Mouse (Mus musculus): Measurements from ENCODE around the gene Muc13. TPM values are rescaled to one million over a fixed set of nuclear protein-coding genes. Genes with fewer than 3 reads are reported as not detected.

Muc13 gene
- 5.2 and 5.5 TPM in 2 replicates for polyA plus RNA-seq (2016; fragmentation: Nextera tagmentation; extraction: Ambion mirVana)

DNA sequence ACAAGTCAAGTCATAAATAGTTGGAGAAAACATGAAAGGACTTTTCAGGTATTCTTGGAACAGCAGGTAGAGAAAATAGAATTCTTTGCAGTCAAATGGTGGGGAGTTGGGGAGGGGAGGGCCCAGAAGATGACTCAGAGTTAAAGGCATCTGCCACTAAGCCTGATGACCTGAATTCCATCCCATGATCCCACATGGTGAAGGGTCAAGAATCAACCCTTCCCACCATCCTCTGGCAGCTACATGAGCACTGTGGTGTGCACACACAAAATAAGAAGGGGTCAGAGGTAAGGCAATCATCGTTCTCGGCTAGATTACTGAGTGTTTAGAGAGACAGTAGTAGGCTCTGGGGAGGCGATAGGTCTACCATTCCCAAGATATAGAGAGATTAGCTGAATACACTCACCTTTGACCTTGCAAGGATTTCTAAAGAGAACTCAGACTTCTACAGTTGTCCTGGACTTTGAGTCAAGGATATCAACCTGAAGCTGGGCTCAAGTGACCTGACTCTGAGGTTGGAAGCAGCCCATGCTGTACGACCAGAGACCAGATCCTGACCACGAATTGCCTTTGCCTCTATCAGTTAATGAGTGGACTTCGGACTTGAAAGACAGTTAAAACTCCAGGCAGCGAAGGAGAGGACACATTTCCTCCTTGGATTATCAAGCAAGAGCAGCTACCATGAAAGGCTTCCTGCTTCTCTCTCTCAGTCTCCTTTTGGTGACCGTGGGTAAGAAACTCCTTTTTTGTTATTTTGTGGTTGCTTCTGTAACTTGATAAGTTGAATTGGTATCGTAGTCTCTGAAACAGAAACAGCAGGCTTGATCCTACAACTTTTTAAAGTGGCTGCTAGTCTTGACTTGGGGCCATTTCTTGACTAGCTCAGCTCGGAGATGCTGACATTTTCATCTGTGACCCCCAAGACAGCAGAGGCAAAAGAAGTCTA is at the start of gene Muc13:
TSS of gene Muc13 (plus strand) at position 192 of the 946 bp plus-strand sequence.
- Histone ChIP-seq H3K4me2 (peak within 1 kb of the TSS; percentile 10), H3K9ac (no peak within 1 kb of the TSS), H3K4me1 (peaks cover 22% of the 10 kb centered on the region), H3K36me3 (no peaks in the 10 kb centered on the region), H3K9me3 (replicated peaks) (no peaks in the 10 kb centered on the region), H3K27ac (peak within 1 kb of the TSS; percentile 16), H3K27me3 (replicated peaks) (no peaks in the 10 kb centered on the region), H3K4me3 (no peak within 1 kb of the TSS)
- no peak for ATAC-seq
- 22% methylated on average over 10 of the region's 10 CpGs for WGBS (ENCODE audit: insufficient replicate concordance)

DNA sequence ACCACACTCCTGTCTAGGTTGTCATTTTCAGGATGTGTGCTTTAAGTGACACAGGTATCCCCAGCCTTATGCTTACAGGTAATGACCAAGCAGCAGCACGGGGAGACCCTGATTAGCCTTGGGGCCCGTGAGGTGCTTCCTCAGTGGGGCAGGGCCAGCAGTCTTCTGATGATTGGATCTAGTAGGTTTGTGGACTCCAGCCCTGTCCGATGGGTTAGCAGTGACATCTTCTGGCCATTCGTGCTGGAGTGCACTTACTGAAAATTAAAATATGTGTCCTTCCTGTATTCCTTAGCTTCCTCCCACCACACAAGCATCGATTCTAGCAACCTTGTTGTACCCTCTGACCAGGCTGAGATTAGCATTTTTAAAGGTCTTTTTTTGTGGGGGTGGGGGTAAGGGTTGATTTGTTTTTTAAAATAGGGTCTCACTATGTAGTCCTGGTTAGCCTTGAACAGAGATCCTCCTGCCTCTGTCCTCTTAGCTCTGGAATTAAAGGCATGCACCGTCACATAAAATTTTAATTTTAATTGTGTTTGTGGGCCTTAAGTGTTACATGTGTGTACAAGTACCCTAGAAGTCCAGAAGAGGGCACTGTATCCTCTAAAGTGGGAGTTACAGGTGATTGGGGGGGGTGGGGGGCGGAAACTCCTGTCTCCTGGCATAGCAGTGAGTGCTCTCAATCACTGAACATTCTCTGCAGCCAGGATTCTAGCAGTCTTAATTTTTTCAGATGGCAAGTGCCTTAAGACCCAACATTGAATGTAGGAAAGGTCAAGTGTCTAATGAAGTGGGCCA is 49.0 kb upstream of the Muc13 start:
- 0 out of 2 replicates have a peak, but pooled peaks cover 5% of the 10 kb centered on the region for H3K4me1 ChIP-seq
- WGBS (ENCODE audit: insufficient replicate concordance), result 37% methylated on average over 7 of the region's 7 CpGs
- H3K9me3 ChIP-seq (replicated peaks), result no peaks in the 10 kb centered on the region
- H3K4me3 ChIP-seq, result no peak overlapping the region
- no peaks in the 10 kb centered on the region for H3K27me3 ChIP-seq (replicated peaks)
- no peak overlapping the region for H3K9ac ChIP-seq
- H3K4me2 ChIP-seq, result no peak overlapping the region
- H3K36me3 ChIP-seq, result peaks cover 24% of the 10 kb centered on the region; the same call in 1 of the 2 replicates
- H3K27ac ChIP-seq, result no peak overlapping the region
- no peak for ATAC-seq

DNA sequence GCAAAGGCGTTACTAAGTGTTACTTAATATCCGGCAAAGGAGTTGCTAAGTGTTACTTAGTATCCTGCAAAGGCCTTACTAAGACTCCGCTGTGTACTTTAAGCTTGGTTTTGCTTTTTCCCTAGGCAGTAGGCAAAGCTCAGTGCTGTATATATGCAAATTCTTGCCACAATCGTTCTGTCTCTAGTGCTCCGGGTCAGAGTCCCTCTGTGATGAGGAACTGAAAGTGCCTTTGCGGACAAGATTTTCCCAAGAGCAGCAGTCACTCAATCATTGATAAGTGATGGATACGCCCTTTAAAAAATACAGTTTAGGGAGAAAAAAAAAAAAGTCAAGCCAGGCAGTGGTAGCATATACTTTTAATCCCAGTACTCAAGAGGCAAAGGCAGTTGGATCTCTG is 48.4 kb upstream of the Muc13 start:
- H3K27ac ChIP-seq, result no peak overlapping the region
- H3K36me3 ChIP-seq, result peaks cover 24% of the 10 kb centered on the region; the same call in 1 of the 2 replicates
- no peaks in the 10 kb centered on the region for H3K27me3 ChIP-seq (replicated peaks)
- no peak for ATAC-seq
- H3K9me3 ChIP-seq (replicated peaks), result no peaks in the 10 kb centered on the region
- H3K9ac ChIP-seq, result no peak overlapping the region
- WGBS (ENCODE audit: insufficient replicate concordance), result 59% methylated on average over 7 of the region's 7 CpGs
- 0 out of 2 replicates have a peak, but pooled peaks cover 5% of the 10 kb centered on the region for H3K4me1 ChIP-seq
- H3K4me2 ChIP-seq, result no peak overlapping the region
- no peak overlapping the region for H3K4me3 ChIP-seq

DNA sequence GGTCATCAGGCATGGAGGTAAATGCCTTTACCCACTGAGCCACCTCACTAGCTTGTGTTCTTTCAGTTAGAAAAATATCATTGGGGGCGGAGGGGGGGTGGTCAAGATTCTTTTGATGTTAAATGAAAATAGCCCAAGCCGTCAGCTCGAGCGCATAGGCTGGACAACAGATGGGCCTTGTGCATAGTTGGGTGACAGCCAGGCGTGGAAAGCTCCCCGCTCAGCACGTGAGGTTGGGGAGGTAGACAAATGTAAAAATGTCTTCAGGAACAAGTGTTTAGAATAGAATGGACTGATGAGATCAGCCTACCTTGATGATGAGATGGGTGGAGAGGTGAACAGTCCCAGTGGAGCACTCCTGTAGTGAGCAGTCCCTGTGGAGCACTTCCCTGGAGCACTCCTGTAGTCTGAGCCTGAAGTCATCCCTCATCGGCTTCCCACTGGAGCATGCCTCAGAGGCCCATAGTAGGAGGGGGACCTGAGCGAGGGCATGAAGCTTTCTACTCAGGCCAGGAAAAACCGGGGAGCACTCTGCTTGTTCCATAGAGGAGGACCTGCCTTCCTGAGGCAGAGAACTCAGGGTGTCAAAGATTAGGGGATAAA is 47.7 kb upstream of the Muc13 start:
- H3K27me3 ChIP-seq (replicated peaks), result no peaks in the 10 kb centered on the region

DNA sequence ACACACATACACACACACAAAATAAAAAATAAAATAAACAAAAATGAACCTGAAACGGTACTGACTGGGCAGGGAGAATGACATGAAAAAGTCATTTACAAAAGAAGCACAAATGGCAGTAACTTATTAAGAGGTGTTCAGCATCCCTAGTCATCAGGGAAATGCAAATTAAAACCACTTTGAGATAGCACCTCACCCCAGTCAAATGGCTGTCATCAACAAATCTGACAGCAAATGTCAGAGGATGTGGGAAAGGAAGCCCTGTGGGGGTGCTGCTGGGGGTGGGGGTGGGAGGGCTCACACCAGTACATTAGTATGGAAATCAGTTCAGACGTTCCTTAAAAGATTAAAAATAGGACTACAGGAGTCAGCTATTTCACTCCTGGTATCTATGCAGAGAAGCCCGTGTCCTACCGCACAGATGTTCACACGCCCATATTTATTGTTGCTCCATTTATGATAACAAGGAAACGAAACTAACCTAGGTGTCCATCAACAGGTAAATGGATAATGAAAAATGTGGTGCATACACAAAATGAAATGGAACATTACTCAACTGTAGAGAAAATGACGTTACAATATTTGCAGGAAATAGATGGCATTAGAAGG is 46.4 kb upstream of the Muc13 start:
- Histone ChIP-seq H3K9me3 (replicated peaks) (no peaks in the 10 kb centered on the region), H3K9ac (no peak overlapping the region), H3K36me3 (peaks cover 28% of the 10 kb centered on the region; the same call in 1 of the 2 replicates), H3K27me3 (replicated peaks) (no peaks in the 10 kb centered on the region), H3K4me1 (peaks cover 16% of the 10 kb centered on the region), H3K27ac (no peak overlapping the region), H3K4me3 (no peak overlapping the region), H3K4me2 (no peak overlapping the region)
- 50% methylated on average over 7 of the region's 7 CpGs for WGBS (ENCODE audit: insufficient replicate concordance)
- no peak for ATAC-seq

More for the DNA sequence above, 47.7 kb upstream of the Muc13 start:
- no peak overlapping the region for H3K4me2 ChIP-seq
- H3K4me1 ChIP-seq, result peaks cover 8% of the 10 kb centered on the region
- H3K27ac ChIP-seq, result no peak overlapping the region
- ATAC-seq, result no peak
- peaks cover 27% of the 10 kb centered on the region; the same call in 1 of the 2 replicates for H3K36me3 ChIP-seq
- no peak overlapping the region for H3K4me3 ChIP-seq
- no peak overlapping the region for H3K9ac ChIP-seq
- H3K9me3 ChIP-seq (replicated peaks), result no peaks in the 10 kb centered on the region
- 81% methylated on average over 10 of the region's 10 CpGs for WGBS (ENCODE audit: insufficient replicate concordance)

DNA sequence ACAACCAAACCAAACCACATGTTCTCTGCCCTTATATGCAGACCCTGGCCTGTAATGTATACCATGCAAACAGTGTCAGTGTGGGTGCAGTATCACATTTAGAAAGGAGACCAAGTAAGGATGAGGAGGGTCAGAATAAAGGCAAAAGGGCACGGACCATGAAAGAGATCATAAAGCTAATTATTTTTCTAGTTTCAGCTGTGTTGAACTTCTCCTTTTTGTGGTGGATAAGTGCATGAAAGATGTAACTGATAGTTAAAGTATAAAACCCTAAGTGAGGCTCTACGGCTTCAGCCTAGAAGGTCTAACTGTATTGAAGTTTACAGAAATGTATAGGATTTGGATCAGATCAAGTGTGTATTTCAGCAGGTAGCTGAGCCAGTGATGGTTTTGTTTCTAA is 45.8 kb upstream of the Muc13 start:
- no peak overlapping the region for H3K27ac ChIP-seq
- H3K9me3 ChIP-seq (replicated peaks), result no peaks in the 10 kb centered on the region
- H3K9ac ChIP-seq, result no peak overlapping the region
- peaks cover 16% of the 10 kb centered on the region for H3K4me1 ChIP-seq
- H3K4me2 ChIP-seq, result no peak overlapping the region
- 73% methylated on average over 2 of the region's 2 CpGs for WGBS (ENCODE audit: insufficient replicate concordance)
- no peak overlapping the region for H3K4me3 ChIP-seq
- ATAC-seq, result no peak
- H3K27me3 ChIP-seq (replicated peaks), result no peaks in the 10 kb centered on the region
- peaks cover 27% of the 10 kb centered on the region for H3K36me3 ChIP-seq

DNA sequence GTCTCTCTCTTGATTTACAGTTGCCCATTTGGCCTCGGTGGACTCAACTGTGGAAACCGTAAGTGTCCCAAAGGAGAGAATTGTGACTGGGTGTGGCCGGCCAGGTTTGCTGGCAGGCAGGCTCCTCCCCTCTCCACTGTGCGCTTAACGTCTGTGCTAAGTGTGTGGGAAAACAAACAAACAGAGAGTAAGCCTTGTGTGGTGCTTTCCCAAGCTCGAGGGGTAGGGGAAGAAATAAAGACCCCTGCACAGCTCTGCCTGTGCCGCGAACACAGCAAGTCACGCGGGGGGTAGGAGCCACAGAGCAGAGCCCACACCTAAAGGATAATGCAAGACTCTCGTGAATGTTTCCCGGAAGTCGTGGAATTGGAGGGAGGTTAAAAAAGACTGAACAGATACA is 42.7 kb upstream of the Muc13 start:
- 12% methylated on average over 13 of the region's 13 CpGs for WGBS (ENCODE audit: insufficient replicate concordance)
- Histone ChIP-seq H3K4me2 (peak overlapping the region; percentile 74), H3K27me3 (replicated peaks) (no peaks in the 10 kb centered on the region), H3K36me3 (peaks cover 30% of the 10 kb centered on the region), H3K27ac (peak overlapping the region; percentile 63), H3K9me3 (replicated peaks) (no peaks in the 10 kb centered on the region), H3K4me3 (peak overlapping the region; percentile 46), H3K4me1 (peaks cover 28% of the 10 kb centered on the region), H3K9ac (peak overlapping the region; percentile 43)
- peak; percentile 46 for ATAC-seq

DNA sequence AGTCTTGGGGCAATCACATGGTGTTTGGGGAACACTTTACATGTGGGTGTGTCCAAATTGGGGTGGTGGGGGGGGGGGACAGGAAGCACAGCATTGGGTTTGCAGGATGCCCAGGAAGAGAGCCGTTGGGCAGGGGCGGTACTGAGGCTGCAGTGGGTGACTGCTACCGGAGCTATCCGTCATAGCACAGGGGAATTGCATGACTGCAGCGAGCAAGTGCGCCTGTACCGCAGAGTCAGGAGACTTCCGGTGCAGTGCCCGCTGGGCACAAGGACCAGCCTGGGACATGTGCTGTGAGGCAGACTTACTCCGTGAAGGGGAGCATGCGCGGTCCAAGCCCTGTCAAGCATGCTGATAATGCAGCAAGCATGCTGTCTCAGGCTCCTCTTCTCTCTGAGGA is 42.2 kb upstream of the Muc13 start:
- no peaks in the 10 kb centered on the region for H3K9me3 ChIP-seq (replicated peaks)
- H3K27ac ChIP-seq, result peak overlapping the region; percentile 63
- H3K27me3 ChIP-seq (replicated peaks), result no peaks in the 10 kb centered on the region
- H3K36me3 ChIP-seq, result peaks cover 26% of the 10 kb centered on the region
- peak overlapping the region; percentile 74 for H3K4me2 ChIP-seq
- H3K9ac ChIP-seq, result peak overlapping the region; percentile 43
- H3K4me1 ChIP-seq, result peaks cover 32% of the 10 kb centered on the region
- H3K4me3 ChIP-seq, result peak overlapping the region; percentile 46
- ATAC-seq, result peak; percentile 77
- WGBS (ENCODE audit: insufficient replicate concordance), result 23% methylated on average over 12 of the region's 12 CpGs

DNA sequence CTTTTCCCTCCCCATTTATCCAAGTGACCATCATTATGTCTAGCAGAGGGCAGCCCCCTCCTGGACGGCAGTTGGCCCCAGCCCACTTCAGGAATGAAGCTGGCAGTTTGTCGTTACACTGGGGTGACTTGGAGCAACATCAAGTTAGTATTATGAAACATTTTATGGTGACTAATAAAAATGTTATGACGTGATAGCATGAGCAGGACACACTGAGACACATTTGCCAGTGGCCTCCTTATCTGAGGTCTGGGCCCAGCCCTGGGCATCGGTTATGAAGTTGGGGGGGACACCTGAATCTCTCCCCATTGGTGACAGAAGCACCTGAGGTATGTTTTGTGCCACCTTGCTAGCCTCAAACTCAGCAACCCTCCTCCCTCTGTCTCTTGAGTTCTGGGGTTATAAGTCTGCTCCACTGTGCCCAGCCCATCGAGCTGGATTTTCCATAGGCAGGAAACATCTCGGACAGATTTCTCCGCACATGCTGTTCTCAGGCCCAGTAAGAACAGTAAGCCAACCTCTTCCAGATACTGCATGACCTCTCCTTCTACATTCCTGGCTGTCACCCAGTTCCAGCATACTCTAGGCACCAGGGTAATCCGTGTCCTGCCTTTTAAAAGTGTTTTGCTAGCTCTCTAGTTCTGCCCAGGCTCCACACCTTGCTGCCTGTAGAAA is 40.8 kb upstream of the Muc13 start:
- peaks cover 27% of the 10 kb centered on the region for H3K4me1 ChIP-seq
- H3K36me3 ChIP-seq, result peaks cover 28% of the 10 kb centered on the region
- no peak overlapping the region for H3K4me2 ChIP-seq
- H3K27me3 ChIP-seq (replicated peaks), result no peaks in the 10 kb centered on the region
- no peak for ATAC-seq
- no peaks in the 10 kb centered on the region for H3K9me3 ChIP-seq (replicated peaks)
- no peak overlapping the region for H3K9ac ChIP-seq
- H3K27ac ChIP-seq, result no peak overlapping the region
- H3K4me3 ChIP-seq, result no peak overlapping the region
- 74% methylated on average over 8 of the region's 8 CpGs for WGBS (ENCODE audit: insufficient replicate concordance)

DNA sequence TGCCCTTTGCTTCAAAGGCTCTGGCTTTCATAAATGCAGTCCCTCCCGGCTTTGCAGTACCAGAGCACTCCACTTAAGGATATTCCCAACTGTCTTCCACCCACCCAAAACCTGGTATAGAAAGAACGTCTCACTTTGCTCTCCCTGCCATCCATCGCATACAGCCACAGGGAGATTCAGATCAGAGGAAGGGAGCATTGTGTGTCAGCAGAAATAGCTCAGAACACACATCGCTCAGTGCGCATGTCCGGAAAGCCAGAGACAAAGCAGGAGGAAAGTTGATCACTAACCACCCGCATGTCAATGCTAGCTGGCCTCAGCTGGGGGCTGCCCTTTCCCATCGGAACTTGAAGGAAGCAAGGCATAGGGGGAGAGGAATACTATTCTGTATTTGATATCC is 38.5 kb upstream of the Muc13 start:
- peaks cover 30% of the 10 kb centered on the region for H3K36me3 ChIP-seq

DNA sequence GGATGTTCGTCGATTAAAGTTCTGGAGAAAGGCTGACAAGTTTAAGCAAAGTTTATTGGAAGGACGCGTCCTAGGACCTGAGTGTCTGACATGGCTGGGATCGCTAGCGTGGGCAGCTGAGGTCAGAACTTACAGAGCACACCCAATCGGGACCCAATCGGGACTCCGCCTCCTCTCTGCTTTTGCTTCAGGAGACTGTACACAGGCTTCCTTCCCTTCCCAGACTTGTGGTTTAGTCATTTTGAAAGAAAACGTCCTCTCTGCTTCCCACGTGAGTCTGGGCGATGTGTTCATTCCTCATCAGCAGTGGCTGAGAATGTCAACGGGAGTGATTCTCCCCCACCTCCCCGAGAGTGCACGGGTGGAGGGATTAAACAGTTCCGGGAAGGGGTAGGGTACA is 37.9 kb upstream of the Muc13 start:
- Histone ChIP-seq H3K9ac (peak overlapping the region; percentile 45), H3K27me3 (replicated peaks) (no peaks in the 10 kb centered on the region), H3K4me1 (peaks cover 37% of the 10 kb centered on the region), H3K4me2 (peak overlapping the region; percentile 54), H3K27ac (peak overlapping the region; percentile 32; the same call in 1 of the 2 replicates), H3K36me3 (peaks cover 30% of the 10 kb centered on the region), H3K9me3 (replicated peaks) (no peaks in the 10 kb centered on the region), H3K4me3 (peak overlapping the region; percentile 36)
- ATAC-seq, result no peak
- WGBS (ENCODE audit: insufficient replicate concordance), result 27% methylated on average over 16 of the region's 16 CpGs

More for the DNA sequence above, 38.5 kb upstream of the Muc13 start:
- Histone ChIP-seq H3K4me3 (peak overlapping the region; percentile 36), H3K9me3 (replicated peaks) (no peaks in the 10 kb centered on the region), H3K27me3 (replicated peaks) (no peaks in the 10 kb centered on the region), H3K27ac (0 out of 2 replicates have a peak overlapping the region, but pooled peaks have one; percentile 32), H3K4me2 (peak overlapping the region; percentile 54), H3K4me1 (peaks cover 31% of the 10 kb centered on the region), H3K9ac (peak overlapping the region; percentile 45)
- 48% methylated on average over 8 of the region's 8 CpGs for WGBS (ENCODE audit: insufficient replicate concordance)
- ATAC-seq, result no peak

Measured in liver, embryonic 12.5 days (tissue).